Mouse (Mus musculus): ENCODE measurements at regions not wholly inside any gene's neighbourhood (a gene's known extent, or its start where the extent isn't known, plus 50 kb on each side); places are given as distances from the start of the nearest gene placed in this dataset.

DNA sequence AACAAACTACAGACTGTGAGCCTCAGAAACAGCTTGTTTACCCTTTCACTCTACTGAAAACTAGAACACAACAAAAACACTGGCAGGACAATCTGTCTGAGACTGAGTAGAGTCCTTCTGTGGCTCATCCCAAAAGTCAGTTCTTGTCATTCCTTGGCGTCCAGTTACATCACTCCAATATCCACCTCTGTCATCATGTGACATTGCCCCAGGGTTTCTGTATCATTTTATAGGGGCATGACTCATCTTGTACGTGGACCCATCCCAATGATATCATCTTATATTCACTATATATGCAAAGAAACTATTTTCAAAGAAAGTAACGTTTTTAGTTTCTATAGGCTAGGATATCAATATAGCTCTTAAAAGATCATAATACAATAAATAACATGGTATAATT, 152.3 kb downstream of the Dkk2 start:
- DNase-seq (ENCODE audit: low read depth, low spot score), result no peak

DNA sequence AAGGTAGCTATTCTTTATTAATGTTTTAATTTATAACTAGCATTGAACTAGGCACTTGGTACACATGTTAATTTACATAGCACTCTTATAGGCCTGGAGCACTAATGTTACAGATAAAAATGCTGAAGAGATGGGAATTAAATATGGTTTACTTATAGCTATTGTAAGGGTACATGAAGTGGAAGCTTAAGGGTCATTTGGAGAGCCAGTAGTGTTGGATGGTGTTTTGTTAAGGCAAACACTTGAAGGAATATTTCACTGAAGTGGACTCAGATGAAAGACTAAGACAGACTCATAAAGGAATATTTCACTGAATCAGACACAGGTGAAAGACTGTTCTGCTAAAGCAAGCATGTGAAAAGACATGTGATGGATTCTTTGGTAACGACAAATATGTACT, 172.7 kb downstream of the Dkk2 start:
- no peak for DNase-seq (ENCODE audit: low read depth, low spot score)

DNA sequence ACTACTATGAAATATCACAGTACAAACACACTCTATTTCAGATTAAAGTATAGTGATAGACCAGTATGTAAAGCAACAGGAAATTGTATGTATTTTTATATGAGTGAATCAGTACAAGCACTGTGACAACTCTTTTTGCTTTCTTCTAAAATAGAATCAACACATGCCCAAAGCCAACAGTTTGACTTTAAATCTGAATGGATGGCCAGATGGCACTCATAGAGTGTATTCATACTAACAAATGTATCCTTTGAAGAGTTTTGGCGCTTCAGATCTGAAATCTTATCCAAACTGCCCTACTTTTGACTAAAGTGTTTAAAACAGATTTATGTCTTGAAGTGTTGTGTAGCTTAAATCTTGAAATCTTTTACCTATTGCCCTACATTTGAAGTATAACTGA, 184.5 kb downstream of the Dkk2 start:
- no peak for DNase-seq (ENCODE audit: low read depth, low spot score)

DNA sequence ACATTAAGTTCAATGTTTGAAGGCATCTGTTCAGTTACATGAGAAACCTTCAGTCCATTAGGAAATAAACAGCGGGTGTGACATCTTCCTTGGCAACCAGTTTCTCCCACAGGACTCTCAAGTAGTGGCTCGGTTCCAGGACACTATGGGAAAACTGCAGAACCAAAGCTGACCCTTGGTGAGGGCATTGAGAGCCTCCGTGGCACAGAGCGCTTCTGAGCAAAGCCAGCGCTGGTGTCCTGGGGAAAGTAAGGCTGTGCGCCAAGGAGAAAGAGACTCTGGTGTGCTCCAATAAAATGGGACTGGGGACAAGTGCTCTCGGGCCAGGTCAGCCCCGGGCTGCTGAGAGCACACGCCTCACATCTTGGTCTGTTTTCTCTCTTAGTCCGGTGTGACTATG, 189.7 kb downstream of the Dkk2 start:
- no peak for DNase-seq (ENCODE audit: low read depth, low spot score)

DNA sequence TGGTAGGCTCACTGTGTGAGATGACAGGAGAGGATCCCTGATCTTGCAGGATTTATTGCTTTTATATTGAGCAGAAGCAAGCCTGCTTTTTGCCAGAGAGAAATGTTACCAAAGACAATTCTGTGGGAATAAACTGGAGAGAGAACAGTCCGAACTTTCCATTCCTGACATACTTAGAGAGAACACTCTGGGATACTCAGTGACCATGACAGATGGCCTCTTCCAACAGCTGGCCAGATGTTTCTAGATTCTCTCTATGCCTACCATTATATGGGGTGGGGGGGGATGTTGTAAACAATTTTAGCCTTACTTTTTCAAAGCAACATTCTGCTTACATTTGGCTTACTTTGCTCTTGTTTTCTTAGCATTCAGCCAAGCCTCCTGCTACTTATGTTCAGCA, 192.7 kb downstream of the Dkk2 start:
- DNase-seq (ENCODE audit: low read depth, low spot score), result no peak

DNA sequence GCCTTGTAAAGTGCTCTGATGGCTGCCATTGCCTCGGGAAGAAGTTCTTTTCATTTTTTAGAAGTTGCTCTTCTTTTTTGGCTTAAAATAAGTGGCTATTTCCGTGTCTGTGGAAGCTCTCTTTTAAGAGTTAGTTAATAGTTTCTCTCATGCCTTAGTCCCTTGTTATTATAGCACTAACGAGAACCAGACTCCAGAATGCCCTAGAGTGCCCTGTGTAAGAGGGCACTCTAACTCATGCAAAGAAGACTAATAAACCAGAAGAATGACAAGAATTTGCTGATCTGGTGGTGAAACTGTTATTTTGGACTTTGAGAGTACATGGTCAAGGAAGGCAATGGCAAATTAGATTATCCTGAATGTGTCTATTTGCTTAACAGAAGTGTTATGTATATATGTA, 202.6 kb downstream of the Dkk2 start:
- DNase-seq (ENCODE audit: low read depth, low spot score), result no peak

DNA sequence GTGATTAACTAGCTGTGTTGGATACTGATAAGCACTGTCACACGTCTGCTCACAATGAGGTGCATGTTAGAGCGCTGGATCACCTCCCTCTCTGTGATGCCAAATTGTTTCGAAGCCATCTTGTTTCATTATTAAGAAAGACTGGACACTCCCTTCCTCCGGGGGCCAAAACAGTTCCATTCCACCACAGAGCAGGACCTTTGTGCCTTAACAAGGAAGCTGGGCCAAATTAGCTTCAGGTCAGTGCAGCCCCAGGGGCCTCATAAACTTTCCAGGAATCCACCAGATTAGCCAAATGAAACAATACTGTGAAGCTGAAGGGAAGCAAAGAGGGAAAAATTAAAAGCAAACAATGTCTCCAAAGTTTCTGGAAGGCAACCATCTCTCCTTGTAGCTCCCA, 241.9 kb downstream of the Dkk2 start:
- DNase-seq (ENCODE audit: low read depth, low spot score), result no peak

DNA sequence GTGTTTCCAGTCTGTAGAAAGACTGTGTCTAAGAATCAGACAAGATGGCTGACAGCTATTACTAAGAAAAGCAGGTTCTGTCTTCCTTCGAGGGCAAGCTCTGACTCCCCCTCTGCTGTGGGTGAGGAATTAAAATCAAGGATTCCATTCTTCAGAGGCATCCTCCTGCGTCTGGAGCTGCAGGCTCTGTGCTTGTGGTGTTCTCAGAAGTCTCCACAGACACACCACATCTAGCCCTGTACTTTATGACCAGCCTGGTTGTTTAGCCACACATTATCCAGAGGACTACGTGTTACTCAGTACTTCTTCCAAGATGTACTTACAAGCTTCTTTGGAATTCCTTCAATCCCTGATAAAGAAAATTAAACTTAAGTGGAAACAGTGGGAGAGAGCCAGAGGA, 258.5 kb downstream of the Dkk2 start:
- no peak for DNase-seq (ENCODE audit: low read depth, low spot score)

DNA sequence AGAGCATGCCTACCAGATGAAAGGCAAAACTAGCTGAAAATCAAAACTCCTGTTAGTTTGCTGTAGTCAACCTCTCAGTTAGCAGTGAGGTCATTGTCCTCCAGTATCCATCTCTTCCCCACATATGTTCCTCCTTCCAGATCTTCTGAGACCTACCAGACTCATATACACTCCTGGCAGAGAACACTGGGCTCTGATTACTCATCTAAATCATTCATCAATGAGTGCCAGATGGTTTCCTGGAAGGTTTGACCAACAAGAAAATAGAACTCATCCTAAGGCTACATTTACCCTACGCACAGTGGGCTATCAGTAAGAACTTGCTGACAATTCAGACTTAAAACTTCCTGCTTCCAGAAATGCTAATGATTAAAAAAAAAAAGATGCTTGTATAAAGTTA, 260.8 kb downstream of the Dkk2 start:
- DNase-seq (ENCODE audit: low read depth, low spot score), result no peak

DNA sequence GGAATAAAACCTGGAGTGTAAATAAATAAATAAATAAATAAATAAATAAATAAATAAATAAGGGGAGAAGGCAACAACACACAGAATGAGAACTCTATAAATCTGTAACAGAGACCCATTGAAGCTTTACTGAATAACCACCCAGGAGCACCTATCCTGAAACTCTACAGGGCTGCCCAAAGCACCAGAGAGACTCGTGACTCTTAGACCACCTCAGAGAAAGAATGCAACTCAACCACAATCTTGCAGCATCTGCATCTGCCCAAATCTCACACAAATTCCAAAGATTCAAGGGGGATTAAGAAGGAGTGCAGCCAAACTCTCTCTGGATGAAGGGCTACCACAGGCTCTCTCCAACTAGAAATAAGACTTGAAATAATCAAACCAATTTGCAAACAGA, 264.5 kb downstream of the Dkk2 start:
- DNase-seq (ENCODE audit: low read depth, low spot score), result no peak

DNA sequence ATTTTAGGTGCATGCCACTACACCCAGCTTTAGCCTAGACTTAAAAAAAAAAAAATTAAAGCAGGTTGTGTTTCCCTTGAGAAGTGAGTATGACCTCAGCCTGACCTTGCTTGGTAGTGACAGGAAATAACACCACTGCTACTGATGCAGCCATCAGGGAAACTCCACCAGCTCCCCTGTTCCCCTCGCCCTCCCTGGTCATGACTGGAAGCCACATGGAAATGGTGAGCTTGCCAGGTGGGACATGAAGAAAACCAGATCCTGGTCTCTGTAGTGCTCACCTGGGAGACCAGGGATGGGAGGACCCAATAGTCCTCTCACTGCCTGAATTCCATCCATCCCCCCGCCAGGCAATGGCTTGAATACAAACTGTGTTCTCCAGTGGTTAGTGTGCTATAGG, 268.1 kb downstream of the Dkk2 start:
- no peak for DNase-seq (ENCODE audit: low read depth, low spot score)

DNA sequence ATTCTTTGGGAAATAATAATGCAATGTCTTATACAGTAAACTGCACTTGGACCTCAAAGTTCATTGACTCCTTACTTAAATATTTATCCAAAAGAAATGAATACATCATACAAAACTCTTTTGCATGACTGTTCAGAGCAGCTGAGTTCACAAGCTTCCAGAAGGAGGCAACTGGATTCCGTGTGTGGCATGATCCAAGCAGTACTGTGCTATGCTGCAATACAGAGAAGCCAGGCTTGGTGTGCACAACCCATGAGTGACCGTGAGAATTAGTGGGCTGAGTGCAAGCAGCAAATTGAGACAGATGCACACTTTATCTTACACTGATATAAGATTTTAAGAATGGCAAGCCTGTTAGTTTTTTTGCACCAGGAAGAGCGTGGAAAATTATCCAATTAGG, 270.0 kb upstream of the Gimd1 start:
- no peak for DNase-seq (ENCODE audit: low read depth, low spot score)

DNA sequence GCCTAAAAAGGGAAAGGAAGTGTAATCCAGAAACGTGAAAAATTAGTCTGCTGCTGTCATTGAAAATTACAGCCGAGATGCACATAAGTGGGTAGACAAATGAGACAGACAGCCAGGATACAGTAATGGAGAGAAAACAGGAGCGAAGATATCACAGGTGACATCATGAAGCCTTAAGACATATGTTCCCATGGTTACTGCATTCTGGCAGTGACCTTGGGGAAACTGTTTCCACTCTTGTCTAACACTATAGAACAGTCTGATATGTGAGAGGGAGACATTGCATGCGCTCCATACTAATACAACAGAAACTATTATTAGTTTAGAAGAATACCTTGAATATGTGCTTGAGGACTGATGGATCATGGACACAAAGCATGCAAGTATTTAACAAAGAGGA, 254.0 kb upstream of the Gimd1 start:
- no peak for DNase-seq (ENCODE audit: low read depth, low spot score)

DNA sequence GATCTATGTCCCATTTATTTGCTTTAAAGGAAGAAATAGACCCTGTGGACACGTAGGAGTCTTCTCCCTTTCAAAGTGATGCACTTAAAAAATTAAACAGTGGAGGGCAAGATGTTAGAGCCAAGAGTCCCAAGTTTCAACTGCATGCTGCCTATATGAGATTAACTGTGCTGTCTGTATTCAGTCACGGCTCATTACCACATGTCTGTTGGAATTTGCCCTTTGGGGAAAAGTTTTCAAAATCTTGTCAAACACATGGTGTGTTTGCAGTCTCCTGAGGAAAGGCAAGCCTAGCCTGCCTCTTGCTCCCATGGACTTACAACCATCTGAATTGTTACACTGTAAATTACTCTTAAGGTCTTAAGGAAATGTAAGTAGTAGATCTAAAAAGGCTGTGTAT, 211.9 kb upstream of the Gimd1 start:
- no peak for DNase-seq (ENCODE audit: low read depth, low spot score)

DNA sequence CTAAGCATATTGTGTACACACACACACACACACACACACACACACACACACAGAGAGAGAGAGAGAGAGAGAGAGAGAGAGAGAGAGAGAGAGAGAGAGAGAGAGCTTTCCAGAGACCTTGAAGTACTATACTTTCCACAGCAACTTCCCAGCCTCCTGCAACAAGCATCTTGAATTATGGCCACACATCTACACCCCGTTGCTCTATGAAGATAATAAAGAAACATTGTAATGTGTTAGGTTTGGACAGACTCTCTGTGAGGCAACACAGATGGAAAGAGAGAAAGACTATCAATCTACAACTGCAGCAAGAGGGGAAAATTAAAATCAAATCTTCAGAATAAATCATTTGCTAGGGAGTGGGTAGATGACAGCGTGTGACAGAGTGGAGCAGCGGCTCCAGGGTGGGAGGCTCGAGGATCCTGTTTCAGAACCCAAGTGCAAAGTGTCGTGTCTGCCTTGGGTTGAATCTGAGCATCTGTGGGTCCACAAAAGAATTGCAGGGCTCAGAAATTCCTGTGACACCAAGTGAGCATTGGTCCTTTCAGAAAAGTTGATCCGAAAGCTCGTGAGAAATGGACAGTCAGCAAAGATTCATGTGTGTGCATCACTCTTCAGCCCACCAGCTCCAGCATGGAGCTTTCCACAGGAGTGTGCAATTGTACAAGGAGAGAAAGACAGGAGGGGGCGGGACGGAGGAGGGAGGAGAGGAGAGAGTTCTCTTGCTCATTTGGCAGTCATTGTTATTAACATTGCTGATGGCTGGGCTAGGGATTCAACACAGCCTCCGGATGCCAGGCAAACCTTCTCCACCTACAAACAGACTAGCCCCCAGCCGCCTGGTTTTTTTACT, 203.6 kb upstream of the Gimd1 start:
- no peak for DNase-seq (ENCODE audit: low read depth, low spot score)

DNA sequence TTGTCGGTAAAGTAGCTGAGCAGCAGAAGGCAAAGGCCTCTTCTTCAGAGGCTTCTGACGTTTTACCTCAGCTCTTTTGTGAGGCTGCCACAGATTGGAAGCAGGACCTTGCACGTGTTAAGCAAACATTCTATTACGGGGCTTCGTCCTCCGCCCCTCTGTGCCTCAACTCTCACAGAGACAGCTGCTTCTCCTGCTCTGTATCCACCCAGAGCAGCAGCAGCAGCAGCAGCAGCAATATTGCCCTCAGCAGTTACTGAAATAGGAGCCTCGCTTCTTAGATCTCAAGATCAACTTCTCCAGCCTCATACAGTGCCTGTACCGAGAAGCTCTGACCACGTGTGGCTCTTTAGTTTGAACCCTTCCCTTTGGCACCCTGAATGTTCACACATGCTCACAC, 202.4 kb upstream of the Gimd1 start:
- DNase-seq (ENCODE audit: low read depth, low spot score), result no peak

DNA sequence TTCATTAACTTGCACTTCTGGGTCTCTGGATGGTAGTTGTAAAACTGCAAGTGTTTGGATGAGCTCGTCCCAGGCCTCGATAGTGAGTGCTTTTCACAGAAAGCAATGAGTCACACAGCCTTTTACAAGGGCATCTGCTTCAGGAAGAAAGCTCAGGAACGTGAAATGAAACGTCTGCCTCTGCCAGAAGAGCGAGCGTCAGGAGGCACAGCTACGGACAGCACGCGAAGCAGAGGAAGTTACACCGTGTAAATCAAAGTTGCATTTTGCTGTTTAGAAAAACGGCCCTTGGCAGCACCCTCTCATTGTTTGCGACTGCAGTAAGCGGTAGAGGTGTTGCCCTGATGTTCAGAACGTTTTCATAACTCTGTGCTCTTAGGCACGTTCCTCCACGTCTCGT, 201.5 kb upstream of the Gimd1 start:
- no peak for DNase-seq (ENCODE audit: low read depth, low spot score)

DNA sequence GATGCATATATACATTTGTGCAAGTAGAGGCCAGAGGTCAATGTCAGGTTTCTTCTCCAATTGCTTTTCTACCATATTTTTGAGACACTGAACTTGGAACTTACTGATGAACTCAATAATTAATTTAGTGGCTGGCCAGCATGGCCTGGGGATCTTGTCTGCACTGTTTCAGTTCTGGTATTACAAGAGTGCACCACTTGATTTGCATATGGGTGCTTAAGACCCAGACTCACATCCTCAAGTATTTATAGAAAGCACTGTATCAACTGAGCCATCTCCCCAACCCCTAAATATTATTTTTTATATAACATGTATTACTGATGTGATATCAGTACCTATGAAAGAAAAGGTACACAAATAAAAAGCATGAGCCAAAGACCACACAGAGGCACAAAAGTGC, 197.8 kb upstream of the Gimd1 start:
- DNase-seq (ENCODE audit: low read depth, low spot score), result no peak

DNA sequence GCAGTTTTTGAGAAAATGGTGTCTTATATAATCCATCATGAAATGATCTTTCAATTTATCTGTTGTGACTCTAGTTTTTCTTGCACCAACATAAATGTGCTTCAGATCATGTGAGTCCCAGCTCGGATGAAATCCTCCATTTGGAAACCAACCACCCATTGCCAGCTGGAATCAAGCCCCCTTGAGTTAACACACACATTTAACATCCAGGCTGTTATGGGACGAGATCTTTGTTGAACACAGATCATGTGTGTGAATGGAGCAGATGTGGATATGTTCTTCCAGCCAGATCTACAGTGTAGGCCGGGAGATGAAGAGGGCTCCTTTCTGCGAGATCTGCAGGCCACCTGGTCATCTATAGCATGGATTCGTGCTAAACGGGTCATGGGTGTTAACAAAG, 188.4 kb upstream of the Gimd1 start:
- no peak for DNase-seq (ENCODE audit: low read depth, low spot score)

DNA sequence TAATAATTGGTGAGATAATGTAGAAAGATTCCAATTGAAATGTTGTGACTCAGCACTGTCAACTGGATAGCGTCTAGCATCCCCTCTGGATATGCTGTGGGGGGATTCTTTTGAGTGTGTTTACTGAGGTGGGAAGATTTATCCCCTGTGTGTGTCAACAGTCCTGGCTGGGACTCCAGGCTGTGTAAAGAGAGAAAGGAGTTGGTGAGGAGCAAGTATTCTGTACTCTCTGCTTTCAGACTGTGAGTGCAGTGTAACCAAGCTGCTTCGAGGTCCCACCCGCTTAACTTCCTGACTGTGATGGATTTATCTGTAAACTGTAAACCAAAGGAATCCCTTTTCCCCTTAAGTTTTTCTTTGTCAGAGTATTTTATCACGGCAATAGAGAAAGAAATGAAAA, 175.7 kb upstream of the Gimd1 start:
- no peak for DNase-seq (ENCODE audit: low read depth, low spot score)

DNA sequence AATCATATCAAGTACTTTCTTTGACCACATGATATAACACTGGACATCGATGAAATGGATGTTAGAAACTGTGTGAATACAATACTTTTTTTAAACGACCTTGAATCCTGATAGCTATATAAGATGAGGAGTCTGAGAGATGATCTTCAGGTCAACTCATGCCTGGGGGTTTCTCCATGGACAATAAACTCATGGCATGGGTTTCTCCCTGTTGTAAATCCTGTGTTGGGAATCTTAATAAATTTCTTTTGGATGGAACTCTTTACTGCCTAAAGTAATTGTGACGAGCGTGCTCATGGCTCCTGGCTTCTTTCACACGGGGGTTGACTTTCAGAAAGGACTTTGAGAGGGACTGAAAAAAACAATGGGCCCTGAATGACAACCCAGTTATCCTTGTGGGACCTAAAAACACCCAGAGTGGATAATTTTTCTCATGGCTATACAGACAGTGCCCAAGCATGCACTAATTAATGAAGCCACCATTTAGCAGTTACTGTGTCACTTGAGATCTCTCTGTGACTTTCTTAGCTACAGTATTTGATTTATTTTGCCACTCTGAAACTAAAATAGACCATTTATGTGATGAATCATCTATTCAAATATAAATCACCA, 167.2 kb upstream of the Gimd1 start:
- DNase-seq (ENCODE audit: low read depth, low spot score), result no peak

DNA sequence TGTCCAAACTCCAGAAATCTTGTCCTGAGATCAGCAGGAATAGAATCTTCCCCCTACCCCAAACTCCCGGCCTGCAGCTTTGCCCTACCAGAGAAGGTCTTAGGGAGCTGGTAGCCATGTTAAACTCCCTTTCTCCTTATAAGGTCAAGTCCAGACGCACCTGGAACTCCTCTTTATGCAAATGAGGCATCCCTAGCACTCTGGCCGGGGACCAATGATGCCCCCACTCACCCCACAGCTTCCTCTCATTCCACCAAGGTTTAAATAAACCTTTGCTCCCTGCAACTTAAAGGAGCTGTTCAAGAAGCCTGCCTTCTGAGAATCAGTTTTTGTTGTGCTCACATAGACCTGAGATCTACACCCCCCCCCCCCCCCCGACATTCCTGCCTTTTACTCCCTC, 158.6 kb upstream of the Gimd1 start:
- peak; percentile 42 for DNase-seq (ENCODE audit: low read depth, low spot score)

DNA sequence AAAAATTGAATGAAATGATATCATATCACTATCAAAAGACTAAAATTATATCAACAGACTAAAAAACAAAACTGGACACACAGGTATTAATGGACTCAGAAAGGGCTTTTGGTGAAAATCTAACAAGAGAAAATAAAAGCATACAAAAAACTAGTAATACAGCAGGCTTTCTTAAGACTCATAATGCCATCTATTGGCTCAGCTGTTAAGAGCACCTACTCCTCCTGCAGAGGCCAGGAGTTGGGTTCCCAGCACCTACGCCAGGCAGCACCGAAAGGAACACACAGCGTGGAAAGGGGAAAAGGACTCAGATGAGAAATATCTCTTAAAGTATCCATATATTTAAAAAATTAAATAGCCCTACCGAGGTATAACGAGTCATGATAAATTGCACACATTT, 151.9 kb upstream of the Gimd1 start:
- DNase-seq (ENCODE audit: low read depth, low spot score), result no peak

DNA sequence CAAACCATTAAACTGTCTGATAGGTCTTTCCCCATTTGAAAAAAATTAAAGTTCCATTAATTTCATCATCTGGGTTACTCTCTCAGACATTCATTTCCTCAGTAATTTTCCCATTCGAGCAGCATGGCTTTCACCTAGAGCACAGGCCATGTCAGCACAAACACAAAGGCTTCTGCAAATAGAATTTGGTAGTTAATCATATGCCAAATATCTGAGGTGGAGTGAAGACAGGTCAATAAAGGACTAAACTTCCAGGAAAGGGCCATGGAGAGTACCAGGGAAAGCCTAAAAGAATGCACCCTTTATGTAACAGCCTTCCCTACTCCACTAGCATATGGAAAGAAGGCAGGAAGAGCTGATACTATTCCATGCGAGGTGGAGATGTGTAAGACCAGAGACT, 150.3 kb upstream of the Gimd1 start:
- DNase-seq (ENCODE audit: low read depth, low spot score), result no peak
